Mouse (Mus musculus): ENCODE measurements around the gene Slc47a2. TPM values are rescaled to one million over a fixed set of nuclear protein-coding genes. Genes with fewer than 3 reads are reported as not detected.

Slc47a2 gene
- polyA plus RNA-seq, 1 experiment from 2014 or later, result 0.06 TPM

DNA sequence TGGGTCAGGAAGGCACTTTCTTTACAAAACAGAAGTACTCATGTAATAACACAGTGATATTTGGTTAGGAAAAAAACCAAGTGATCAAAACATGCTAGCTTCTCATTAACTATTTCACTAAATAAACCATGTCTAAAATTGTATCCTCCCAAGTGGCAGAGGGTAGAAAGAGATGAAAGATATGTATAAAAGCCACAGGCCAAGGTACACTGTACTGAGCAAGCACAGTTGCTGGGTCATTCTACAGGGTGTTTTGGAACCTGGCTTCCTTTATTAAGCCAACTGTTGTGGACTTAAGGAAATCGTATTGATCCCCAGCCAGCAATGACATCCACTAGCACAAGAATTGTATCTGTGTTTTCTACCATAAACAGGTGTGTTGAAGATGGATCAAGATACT, 78.8 kb downstream of the Slc47a2 start:
- Histone ChIP-seq H3K4me2 (ENCODE audit: low read length) (no peak overlapping the region), H3K4me1 (ENCODE audit: control insufficient read depth, insufficient read depth, low read depth, low read length) (peaks cover 6% of the 10 kb centered on the region), H3K27me3 (replicated peaks; ENCODE audit: control insufficient read depth, insufficient read depth, low read length) (no peaks in the 10 kb centered on the region), H3K4me3 (ENCODE audit: low read length) (no peak overlapping the region), H3K36me3 (ENCODE audit: control insufficient read depth, insufficient read depth, low read length) (peaks cover 23% of the 10 kb centered on the region), H3K27ac (ENCODE audit: low read depth, low read length) (no peak overlapping the region), H3K9ac (ENCODE audit: low read depth, low read length) (no peak overlapping the region), H3K9me3 (ENCODE audit: control insufficient read depth, low read length) (no peaks in the 10 kb centered on the region)
- 92% methylated on average over 1 of the region's 1 CpGs for WGBS
- no peak for ATAC-seq

DNA sequence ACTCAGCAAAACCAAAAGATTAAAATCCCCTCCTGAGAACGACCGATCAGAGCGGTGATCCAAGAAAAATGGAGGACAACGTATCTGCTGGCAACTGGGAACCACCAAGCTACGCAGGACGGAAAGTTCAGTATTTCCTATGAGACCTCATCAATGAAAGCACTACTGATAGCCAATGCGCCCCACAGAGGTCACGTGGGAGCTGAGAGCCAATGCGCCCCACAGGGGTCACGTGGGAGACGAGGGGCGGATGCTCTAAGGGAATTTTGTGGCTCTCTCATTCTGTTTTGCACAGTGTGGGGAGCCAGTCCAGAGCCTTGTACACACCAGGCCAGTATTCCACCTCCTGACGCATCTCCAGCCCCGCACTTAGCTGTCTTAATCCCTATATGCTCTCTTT, 80.1 kb downstream of the Slc47a2 start:
- no peak overlapping the region for H3K4me2 ChIP-seq (ENCODE audit: low read length)
- H3K9me3 ChIP-seq (ENCODE audit: control insufficient read depth, low read length), result no peaks in the 10 kb centered on the region
- peaks cover 6% of the 10 kb centered on the region for H3K4me1 ChIP-seq (ENCODE audit: control insufficient read depth, insufficient read depth, low read depth, low read length)
- no peak overlapping the region for H3K9ac ChIP-seq (ENCODE audit: low read depth, low read length)
- WGBS, result 90% methylated on average over 14 of the region's 14 CpGs
- no peaks in the 10 kb centered on the region for H3K27me3 ChIP-seq (replicated peaks; ENCODE audit: control insufficient read depth, insufficient read depth, low read length)
- H3K27ac ChIP-seq (ENCODE audit: low read depth, low read length), result no peak overlapping the region
- H3K36me3 ChIP-seq (ENCODE audit: control insufficient read depth, insufficient read depth, low read length), result peaks cover 23% of the 10 kb centered on the region
- no peak for ATAC-seq
- H3K4me3 ChIP-seq (ENCODE audit: low read length), result no peak overlapping the region

DNA sequence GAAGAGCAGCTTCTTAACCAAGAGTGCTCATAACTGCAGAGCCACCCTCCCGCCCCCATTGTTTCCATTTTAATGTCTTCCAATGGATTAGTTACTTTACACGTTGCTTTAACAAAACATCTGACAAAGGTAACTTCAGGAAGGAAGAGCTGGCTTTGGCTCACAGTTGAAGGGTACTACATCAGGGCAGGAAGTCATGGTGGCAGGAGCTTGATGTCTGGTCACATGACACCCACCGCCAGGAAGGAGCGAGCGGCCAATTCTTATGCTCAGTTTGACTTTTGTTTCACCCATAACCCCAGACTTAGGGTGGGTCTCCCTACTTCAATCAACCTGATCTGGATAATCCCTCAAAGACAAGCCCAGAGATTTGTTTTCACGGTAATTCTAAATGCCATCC, 83.6 kb downstream of the Slc47a2 start:
- Histone ChIP-seq H3K4me3 (ENCODE audit: low read length) (no peak overlapping the region), H3K9me3 (ENCODE audit: control insufficient read depth, low read length) (no peaks in the 10 kb centered on the region), H3K4me1 (ENCODE audit: control insufficient read depth, insufficient read depth, low read depth, low read length) (no peaks in the 10 kb centered on the region), H3K27me3 (replicated peaks; ENCODE audit: control insufficient read depth, insufficient read depth, low read length) (no peaks in the 10 kb centered on the region), H3K36me3 (ENCODE audit: control insufficient read depth, insufficient read depth, low read length) (peaks cover 31% of the 10 kb centered on the region), H3K9ac (ENCODE audit: low read depth, low read length) (no peak overlapping the region), H3K4me2 (ENCODE audit: low read length) (no peak overlapping the region), H3K27ac (ENCODE audit: low read depth, low read length) (no peak overlapping the region)
- 95% methylated on average over 6 of the region's 6 CpGs for WGBS
- ATAC-seq, result no peak

DNA sequence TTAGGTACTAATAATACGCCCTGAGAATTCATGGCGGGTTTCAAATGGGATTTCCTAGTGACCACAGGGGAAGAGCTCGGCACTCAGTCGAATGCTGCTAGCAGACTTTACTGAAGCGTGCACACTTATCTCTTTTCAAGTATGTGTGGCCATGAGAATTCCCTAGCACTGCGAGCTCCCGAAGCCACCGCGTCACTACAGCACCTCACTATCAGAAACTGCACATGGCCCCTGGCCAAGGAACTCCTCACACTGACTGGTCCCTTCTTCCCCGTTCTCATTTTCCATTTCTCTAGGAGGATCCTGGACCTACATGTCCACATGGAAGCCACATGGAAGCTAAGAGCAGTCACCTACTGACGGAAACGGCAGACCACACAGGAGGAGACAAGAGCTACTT, 89.9 kb downstream of the Slc47a2 start:
- no peaks in the 10 kb centered on the region for H3K27me3 ChIP-seq (replicated peaks; ENCODE audit: control insufficient read depth, insufficient read depth, low read length)
- no peak overlapping the region for H3K27ac ChIP-seq (ENCODE audit: low read depth, low read length)
- no peak overlapping the region for H3K4me2 ChIP-seq (ENCODE audit: low read length)
- no peak for ATAC-seq
- no peaks in the 10 kb centered on the region for H3K4me1 ChIP-seq (ENCODE audit: control insufficient read depth, insufficient read depth, low read depth, low read length)
- peaks cover 18% of the 10 kb centered on the region for H3K36me3 ChIP-seq (ENCODE audit: control insufficient read depth, insufficient read depth, low read length)
- no peak overlapping the region for H3K9ac ChIP-seq (ENCODE audit: low read depth, low read length)
- WGBS, result 97% methylated on average over 12 of the region's 12 CpGs
- no peaks in the 10 kb centered on the region for H3K9me3 ChIP-seq (ENCODE audit: control insufficient read depth, low read length)
- H3K4me3 ChIP-seq (ENCODE audit: low read length), result no peak overlapping the region

DNA sequence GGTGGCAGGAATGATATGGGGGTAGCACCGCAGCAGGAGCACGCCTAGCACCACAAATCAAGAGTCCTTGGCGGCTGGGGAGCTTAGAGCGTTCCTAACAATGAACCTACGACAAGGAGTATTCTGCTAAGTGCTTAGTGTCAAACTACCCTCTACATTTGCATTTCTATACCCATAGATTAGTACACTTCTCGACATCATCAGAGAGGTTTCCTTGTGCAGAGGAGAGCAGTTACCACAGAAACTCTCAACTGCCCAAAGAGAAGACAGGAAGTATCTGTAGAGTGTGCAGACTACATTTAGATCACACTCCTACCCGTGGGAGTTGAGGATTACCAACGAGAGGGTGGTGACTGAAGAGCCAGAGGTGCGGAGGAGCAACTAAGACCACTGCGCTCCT, 90.9 kb downstream of the Slc47a2 start:
- Histone ChIP-seq H3K27ac (ENCODE audit: low read depth, low read length) (no peak overlapping the region), H3K9me3 (ENCODE audit: control insufficient read depth, low read length) (no peaks in the 10 kb centered on the region), H3K9ac (ENCODE audit: low read depth, low read length) (no peak overlapping the region), H3K36me3 (ENCODE audit: control insufficient read depth, insufficient read depth, low read length) (peaks cover 20% of the 10 kb centered on the region), H3K4me3 (ENCODE audit: low read length) (no peak overlapping the region), H3K4me1 (ENCODE audit: control insufficient read depth, insufficient read depth, low read depth, low read length) (no peaks in the 10 kb centered on the region), H3K27me3 (replicated peaks; ENCODE audit: control insufficient read depth, insufficient read depth, low read length) (no peaks in the 10 kb centered on the region), H3K4me2 (ENCODE audit: low read length) (no peak overlapping the region)
- no peak for ATAC-seq
- WGBS, result 86% methylated on average over 10 of the region's 10 CpGs

Other genes starting within 250 kb of the Slc47a2 start
- 1.4 and 2.0 TPM in 2 replicates for gene Tnfrsf13b, start 216.1 kb downstream of the Slc47a2 start, polyA plus RNA-seq (2015; fragmentation: Nextera tagmentation; extraction: Ambion mirVana)
- gene Usp22, start 167.8 kb downstream of the Slc47a2 start, polyA plus RNA-seq (2015; fragmentation: Nextera tagmentation; extraction: Ambion mirVana), result 341 and 401 TPM in 2 replicates
- gene Aldh3a1, start 135.3 kb downstream of the Slc47a2 start, polyA plus RNA-seq (2015; fragmentation: Nextera tagmentation; extraction: Ambion mirVana), result 0.40 and 0.41 TPM in 2 replicates
- 35.8 TPM in 2 replicates for gene Aldh3a2, start 75.4 kb downstream of the Slc47a2 start, polyA plus RNA-seq (2015; fragmentation: Nextera tagmentation; extraction: Ambion mirVana)
- gene Slc47a1, start 35.5 kb upstream of the Slc47a2 start, polyA plus RNA-seq (2015; fragmentation: Nextera tagmentation; extraction: Ambion mirVana), result 0.69 and 1.0 TPM in 2 replicates
- gene Rnf112, start 111.3 kb upstream of the Slc47a2 start, polyA plus RNA-seq (2015; fragmentation: Nextera tagmentation; extraction: Ambion mirVana), result 30.4 and 32.4 TPM in 2 replicates
- 49.6 and 67.9 TPM in 2 replicates for gene Mfap4, start 142.6 kb upstream of the Slc47a2 start, polyA plus RNA-seq (2015; fragmentation: Nextera tagmentation; extraction: Ambion mirVana)
- 63.3 and 73.1 TPM in 2 replicates for gene Mapk7, start 151.5 kb upstream of the Slc47a2 start, polyA plus RNA-seq (2015; fragmentation: Nextera tagmentation; extraction: Ambion mirVana)
- gene B9d1, start 162.3 kb upstream of the Slc47a2 start, polyA plus RNA-seq (2015; fragmentation: Nextera tagmentation; extraction: Ambion mirVana), result 35.2 and 36.2 TPM in 2 replicates
- 66.9 and 70.5 TPM in 2 replicates for gene Epn2, start 236.8 kb upstream of the Slc47a2 start, polyA plus RNA-seq (2015; fragmentation: Nextera tagmentation; extraction: Ambion mirVana)

Data from hindbrain, embryonic 16.5 days (tissue).